ENCODE assay signal across 7 mouse cellular contexts in the genomic region with DNA sequence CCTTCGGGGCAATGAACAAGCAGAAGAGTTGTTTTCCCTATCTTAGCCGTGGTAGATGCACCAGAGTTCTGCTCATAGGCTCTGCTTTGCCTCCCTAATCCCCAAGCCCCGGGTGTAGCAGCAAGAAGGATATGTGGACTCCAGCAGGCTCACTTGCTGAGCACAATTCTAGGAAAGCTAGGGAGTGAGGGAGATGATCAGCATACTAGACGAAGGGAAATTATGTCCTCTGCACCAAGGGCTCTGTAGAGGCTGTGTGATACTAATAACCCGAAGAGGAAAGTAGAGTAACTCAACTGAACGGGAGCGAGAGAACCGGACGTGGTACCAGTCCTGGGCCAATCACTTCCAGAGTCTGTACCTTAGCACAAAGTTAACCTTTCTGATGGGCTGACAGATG. TPM values are rescaled to one million over a fixed set of nuclear protein-coding genes. Genes with fewer than 3 reads are reported as not detected.
DNase-seq lines count a peak whose midpoint lies in the region; ATAC-seq and TF ChIP-seq lines count a peak whose summit lies in the region.

A gene (minus strand): TSS at position 127 of the 400 bp plus-strand sequence.

- intact Hi-C loops in left cerebral cortex, postnatal 4 days (cut with DNase I), result no loop called here
- intact Hi-C loops in left cerebral cortex, postnatal 14 days (cut with DNase I), result no loop called here

- H3K36me3 ChIP-seq in forebrain, embryonic 14.5 days (ENCODE audit: control insufficient read depth, insufficient read depth, low read length), result no peaks in the 10 kb centered on the region

- H3K9ac ChIP-seq in forebrain, embryonic 14.5 days (ENCODE audit: low read length), result peak within 1 kb of the TSS; percentile 48

- H3K9me3 ChIP-seq in forebrain, embryonic 14.5 days (replicated peaks; ENCODE audit: control insufficient read depth, low read length), result no peaks in the 10 kb centered on the region

- TF ChIP-seq POLR2A in olfactory bulb, adult 2 months (IDR thresholded peaks at IDR 0.05; ENCODE audit: insufficient read depth, low read depth, low read length), result no peak

- peaks cover 21% of the 10 kb centered on the region for H3K27me3 ChIP-seq in forebrain, embryonic 14.5 days (replicated peaks; ENCODE audit: control insufficient read depth, insufficient read depth, low read length)

- no peak for ATAC-seq in forebrain, embryonic 14.5 days
- ATAC-seq in activated CD4-positive, CD25-positive, alpha-beta regulatory T cell, adult 4 months, result no peak
- no peak for ATAC-seq in megakaryocyte progenitor cell, adult 5-6 weeks (replicated peaks; ENCODE audit: poor library complexity)

- H3K4me1 ChIP-seq in forebrain, embryonic 14.5 days (ENCODE audit: control insufficient read depth, insufficient read depth, low read length), result peaks cover 9% of the 10 kb centered on the region
- peaks cover 8% of the 10 kb centered on the region; the same call in 1 of the 2 replicates for H3K4me1 ChIP-seq in olfactory bulb, adult 2 months (ENCODE audit: control insufficient read depth, insufficient read depth, low read length)

- no peak for TF ChIP-seq CTCF in olfactory bulb, adult 2 months (IDR thresholded peaks at IDR 0.05; ENCODE audit: insufficient read depth, low read depth, low read length)

- H3K4me2 ChIP-seq in forebrain, embryonic 14.5 days (ENCODE audit: low read length), result peak within 1 kb of the TSS; percentile 67

- H3K4me3 ChIP-seq in forebrain, embryonic 14.5 days (ENCODE audit: low read depth, low read length), result peak within 1 kb of the TSS; percentile 35
- H3K4me3 ChIP-seq in olfactory bulb, adult 2 months (ENCODE audit: insufficient read depth, low read depth, low read length), result peak within 1 kb of the TSS; percentile 35

- no peak within 1 kb of the TSS for H3K27ac ChIP-seq in forebrain, embryonic 14.5 days (ENCODE audit: low read depth, low read length)
- no peak within 1 kb of the TSS for H3K27ac ChIP-seq in olfactory bulb, adult 2 months (ENCODE audit: insufficient read depth, low read depth, low read length)

- WGBS in forebrain, embryonic 14.5 days, result 40% methylated on average over 9 of the region's 9 CpGs
- 42% methylated on average over 9 of the region's 9 CpGs for WGBS in olfactory bulb, adult 2 months

- no peak for DNase-seq in left cerebral cortex, adult 8-10 months (ENCODE audit: low spot score in 2 of 2)
- DNase-seq in left cerebral cortex, postnatal 4 days, result no peak
- no peak for DNase-seq in forebrain, embryonic 14.5 days (ENCODE audit: low spot score)
- no peak for DNase-seq in left cerebral cortex, postnatal 14 days (ENCODE audit: low spot score in 2 of 2)

RNA-seq across cellular contexts. Expression of the gene that starts here (rescaled TPM):
- total RNA-seq in left cerebral cortex, adult 8-10 months (2022), result 10 to 100 TPM; 22.8 to 26.8 (median 25.4) TPM
- 1 to 10 TPM; 5.9 to 7.4 TPM for total RNA-seq in left cerebral cortex, postnatal 4 days (2021)
- polyA plus RNA-seq in forebrain, embryonic 14.5 days (2014; fragmentation: Nextera tagmentation; extraction: Ambion mirVana), result 3.1 and 3.6 TPM in 2 replicates
- total RNA-seq in left cerebral cortex, postnatal 14 days (2021), result 10 to 100 TPM; 42.9 to 43.9 TPM
- polyA plus RNA-seq in olfactory bulb, adult 2 months (2012; ENCODE audit: insufficient read depth, insufficient read length, low replicate concordance, missing spikeins), result not detected in 2 replicates
- not detected for polyA plus RNA-seq in activated CD4-positive, CD25-positive, alpha-beta regulatory T cell, adult 4 months (2017; shearing (Covaris generic))
- not detected in 2 replicates for total RNA-seq in megakaryocyte progenitor cell, adult 5-6 weeks (2015)
- total RNA-seq in megakaryocyte progenitor cell, adult 5-6 weeks (2017), result not detected in 2 replicates

Comparison
In these comparisons a context has a peak if more than half of its experiments do, and no peak if none do; other contexts are left out.
1. RNA of the gene that starts here (total RNA-seq): 42.9 to 43.9 TPM in left cerebral cortex, postnatal 14 days, 22.8 to 26.8 TPM in left cerebral cortex, adult 8-10 months and 5.9 to 7.4 TPM in left cerebral cortex, postnatal 4 days; not detected in megakaryocyte progenitor cell, adult 5-6 weeks; every median in the first group is over 4 times any median in the second.